Mouse (Mus musculus): ENCODE results near the gene 4933407L21Rik.

GRCm38 (mm10) chr1:85921725-85922124, 6.6 kb upstream of the 4933407L21Rik start:
- TF ChIP-seq CTCF (IDR thresholded peaks at IDR 0.05; ENCODE audit: borderline replicate concordance, insufficient read depth, low read length) (no peak), POLR2A (IDR thresholded peaks at IDR 0.05; ENCODE audit: low read depth, low read length) (no peak)

Measured in embryonic fibroblast, embryonic 13.5 days (primary cell).